Comparison of ENCODE assay signal across 8 mouse cellular contexts in the genomic region with DNA sequence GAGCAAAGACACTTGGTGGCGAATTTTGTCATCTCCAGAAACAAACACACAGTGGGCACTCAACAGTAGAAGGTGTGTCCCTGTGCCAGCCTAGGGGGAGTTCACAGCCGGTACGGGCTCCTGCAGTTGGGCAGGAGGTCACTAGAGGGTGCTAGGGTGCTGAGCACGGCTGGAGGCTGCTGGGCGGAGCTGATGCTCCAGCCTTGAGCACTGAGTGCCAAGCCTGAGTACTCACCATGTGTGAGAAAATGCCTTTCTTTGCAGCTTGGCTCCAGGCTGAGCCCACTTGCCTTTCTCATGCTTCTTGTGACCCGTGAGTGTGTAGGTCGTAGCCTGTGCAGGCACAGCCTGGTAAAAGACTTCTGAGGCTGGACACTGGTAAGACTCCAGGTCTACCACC. TPM values are rescaled to one million over a fixed set of nuclear protein-coding genes. Genes with fewer than 3 reads are reported as not detected.
A peak's percentile ranks its signal among the peaks of the same experiment; 100 is the strongest.
DNase-seq lines count a peak whose midpoint lies in the region; ATAC-seq lines count a peak whose summit lies in the region.

No protein-coding gene starts in this region.

- H3K4me2 ChIP-seq in intestine, embryonic 14.5 days (ENCODE audit: low read length): peak overlapping the region; percentile 41

- DNase-seq in ZHBTc4 (ENCODE audit: low read depth, low spot score): peak; percentile 93
- DNase-seq in embryo, embryonic 10 days (ENCODE audit: low spot score): peak; percentile 91
- DNase-seq in gastrocnemius, postnatal 25 days: peak; percentile 76
- DNase-seq in intestine, embryonic 14.5 days (ENCODE audit: low spot score): peak; percentile 92
- peak; percentile 86 to 89 for DNase-seq in left cerebral cortex, postnatal 14 days (ENCODE audit: low spot score in 2 of 2)
- peak; percentile 85 for DNase-seq in right cerebral cortex, postnatal 25 days
- peak; percentile 83 to 87 for DNase-seq in urinary bladder, postnatal 4 days (ENCODE audit: low spot score in 2 of 2)

- peak; percentile 76 for ATAC-seq in intestine, embryonic 14.5 days (replicated peaks; ENCODE audit: low FRiP score, low TSS enrichment, low read depth)
- ATAC-seq in megakaryocyte-erythroid progenitor cell, adult 5-6 weeks (replicated peaks; ENCODE audit: low FRiP score, low TSS enrichment, poor library complexity, severe bottlenecking): peak; percentile 96

- peak overlapping the region; percentile 57 for H3K27ac ChIP-seq in intestine, embryonic 14.5 days (ENCODE audit: low read depth)

- no peak overlapping the region for H3K4me3 ChIP-seq in intestine, embryonic 14.5 days (ENCODE audit: low read depth, low read length)

- no peak overlapping the region for H3K9ac ChIP-seq in intestine, embryonic 14.5 days (ENCODE audit: low read length)

- intact Hi-C loops in left cerebral cortex, postnatal 14 days (cut with DNase I): loop anchor here (1.0 to 10.0 kb wide), 3 partner anchors 66 to 239 kb away; no protein-coding TSS in a partner anchor

- H3K9me3 ChIP-seq in intestine, embryonic 14.5 days (ENCODE audit: control insufficient read depth, low read length): no peaks in the 10 kb centered on the region

- no peaks in the 10 kb centered on the region for H3K27me3 ChIP-seq in intestine, embryonic 14.5 days (replicated peaks; ENCODE audit: control insufficient read depth, insufficient read depth, low read length)

- 0% methylated on average over 7 of the region's 7 CpGs for WGBS in intestine, embryonic 14.5 days

- H3K4me1 ChIP-seq in intestine, embryonic 14.5 days (replicated peaks; ENCODE audit: control insufficient read depth, insufficient read depth, low read length): peaks cover 19% of the 10 kb centered on the region

- H3K36me3 ChIP-seq in intestine, embryonic 14.5 days (ENCODE audit: control insufficient read depth, insufficient read depth, low read length): no peaks in the 10 kb centered on the region

RNA-seq across cellular contexts. Expression of a gene that starts 14.6 kb away (rescaled TPM):
- 1 to 10 TPM; 2.8 to 3.7 TPM for total RNA-seq in gastrocnemius, postnatal 25 days (2021)
- 15.9 and 17.3 TPM in 2 replicates for polyA plus RNA-seq in intestine, embryonic 14.5 days (2014; fragmentation: Nextera tagmentation; extraction: Ambion mirVana)
- 10 to 100 TPM; 10.4 to 10.9 TPM for total RNA-seq in left cerebral cortex, postnatal 14 days (2021)
- 1.4 and 2.4 TPM in 2 replicates for total RNA-seq in megakaryocyte-erythroid progenitor cell, adult 5-6 weeks (2014; fragmentation: Nextera tagmentation)
- 1.1 and 2.1 TPM in 2 replicates for total RNA-seq in megakaryocyte-erythroid progenitor cell, adult 5-6 weeks (2017)

RNA-seq across cellular contexts. Expression of a gene that starts 20.6 kb away (rescaled TPM):
- total RNA-seq in gastrocnemius, postnatal 25 days (2021): under 1 TPM; 0.36 to 0.48 TPM
- polyA plus RNA-seq in intestine, embryonic 14.5 days (2014; fragmentation: Nextera tagmentation; extraction: Ambion mirVana): 0.12 and 0.15 TPM in 2 replicates
- 100 to 1,000 TPM; 129 to 146 TPM for total RNA-seq in left cerebral cortex, postnatal 14 days (2021)
- not detected in 2 replicates for total RNA-seq in megakaryocyte-erythroid progenitor cell, adult 5-6 weeks (2014; fragmentation: Nextera tagmentation)
- total RNA-seq in megakaryocyte-erythroid progenitor cell, adult 5-6 weeks (2017): 0.88 TPM in 1 of 2 replicates, not detected in the other

RNA-seq across cellular contexts. Expression of a gene that starts 20.9 kb away (rescaled TPM):
- 1 to 10 TPM; 3.2 to 3.9 TPM for total RNA-seq in gastrocnemius, postnatal 25 days (2021)
- 4.7 and 4.9 TPM in 2 replicates for polyA plus RNA-seq in intestine, embryonic 14.5 days (2014; fragmentation: Nextera tagmentation; extraction: Ambion mirVana)
- total RNA-seq in left cerebral cortex, postnatal 14 days (2021): 1 to 10 TPM; 5.9 to 6.0 TPM
- 2.4 TPM in 1 of 2 replicates, not detected in the other for total RNA-seq in megakaryocyte-erythroid progenitor cell, adult 5-6 weeks (2014; fragmentation: Nextera tagmentation)
- 0.56 and 1.4 TPM in 2 replicates for total RNA-seq in megakaryocyte-erythroid progenitor cell, adult 5-6 weeks (2017)

Comparison
In these comparisons a context has a peak if more than half of its experiments do, and no peak if none do; other contexts are left out.
1. RNA of a gene that starts 20.6 kb away (total RNA-seq): 129 to 146 TPM in left cerebral cortex, postnatal 14 days; 0.36 to 0.48 TPM in gastrocnemius, postnatal 25 days and 0.88 TPM in megakaryocyte-erythroid progenitor cell, adult 5-6 weeks; every median in the first group is over 10 times any median in the second.
2. Peak in every context shown above with its lines, with median percentiles within 50 percentile points of each other: DNase-seq.